Mouse (Mus musculus) lung, postnatal 0 days (tissue): ENCODE measurements at regions not wholly inside any gene's neighbourhood (a gene's known extent, or its start where the extent isn't known, plus 50 kb on each side); places are given as distances from the start of the nearest gene placed in this dataset.

ENCODE experiments used
- CTCF ChIP-seq: IDR thresholded peaks from 2 replicates; pipeline ENCODE4 v1.5.1; 2016; ENCODE audit warnings: antibody characterized with exemption, mild to moderate bottlenecking
- EP300 ChIP-seq: IDR thresholded peaks from 2 replicates; pipeline ENCODE4 v1.6.1; 2016; ENCODE audit warnings: antibody characterized with exemption, mild to moderate bottlenecking, control low read depth

GRCm38 (mm10) chr2:159826417-159826816 is 507.5 kb downstream of the Gm826 start:
- TF ChIP-seq CTCF, result no peak
- no peak for TF ChIP-seq EP300
